Mouse (Mus musculus) midbrain, embryonic 10.5 days (tissue): Measurements from ENCODE around the gene Atrn. TPM values are rescaled to one million over a fixed set of nuclear protein-coding genes. Genes with fewer than 3 reads are reported as not detected.

Source experiments
- DNase-seq: peaks from one replicate; pipeline ENCODE4 v3.0.0-alpha.2; 2017; ENCODE audit warnings: low spot score
- H3K27ac ChIP-seq: fragments of 300-500 bp; sonication (generic); replicated peaks from 2 replicates; pipeline ENCODE4 v1.5.1; 2016; ENCODE audit warnings: mild to moderate bottlenecking
- H3K27me3 ChIP-seq: fragments of 300-500 bp; sonication (generic); 2 replicates; pipeline ENCODE4 v1.6.1; 2016; ENCODE audit warnings: low read depth, mild to moderate bottlenecking; ENCODE audit not compliant: poor library complexity, severe bottlenecking
- H3K36me3 ChIP-seq: fragments of 300-500 bp; sonication (generic); 2 replicates; pipeline ENCODE4 v1.6.1; 2016; ENCODE audit warnings: mild to moderate bottlenecking, moderate library complexity
- H3K4me1 ChIP-seq: fragments of 300-500 bp; sonication (generic); 2 replicates; pipeline ENCODE4 v1.6.1; 2016
- H3K4me3 ChIP-seq: fragments of 300-500 bp; sonication (generic); 2 replicates; pipeline ENCODE4 v1.5.1; 2016; ENCODE audit warnings: mild to moderate bottlenecking, moderate library complexity
- H3K9me3 ChIP-seq: fragments of 300-500 bp; sonication (generic); replicated peaks from 2 replicates; pipeline ENCODE4 v1.6.1; 2016; ENCODE audit warnings: mild to moderate bottlenecking
- WGBS: fragments of 180-500 bp; shearing (Covaris S2); methylation state at CpG from one replicate; pipeline ENCODE4 v1.1.7; 2016; 5-methylcytosine and 5-hydroxymethylcytosine counted together
- microRNA-seq: library from miRNA; unstranded; fragments of <30 nt; microRNA quantifications from one replicate; pipeline ENCODE4, GENCODE M21; 2017
- polyA plus RNA-seq: library from polyadenylated mRNA; unstranded; fragments of >200 nt; fragmentation: Nextera tagmentation; extraction: Ambion mirVana; gene quantifications from 2 replicates; pipeline ENCODE4 v1.2.1, GENCODE M21; 2016

The Atrn gene
- polyA plus RNA-seq, 1 experiment from 2014 or later = 5.7 TPM

DNA sequence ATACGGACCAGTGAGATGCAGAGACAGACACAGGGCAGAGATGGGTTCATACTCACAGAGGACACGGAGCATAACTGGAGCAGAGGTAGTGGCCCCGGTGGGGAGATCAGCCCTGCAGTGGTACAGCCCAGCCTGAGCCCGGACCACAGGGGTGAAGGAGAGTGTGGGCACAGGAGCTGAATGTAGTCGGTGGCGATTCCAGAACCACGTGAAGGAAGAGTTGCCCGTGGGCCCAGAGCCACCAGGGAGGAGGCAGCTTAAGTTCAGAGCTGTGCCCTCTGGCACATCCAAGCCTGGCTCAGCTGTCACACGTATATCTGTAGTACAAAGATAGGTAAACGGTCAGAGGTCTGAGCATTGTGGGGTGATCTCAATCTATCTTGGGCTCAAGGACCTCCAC, 166.2 kb downstream of the Atrn start:
- no peaks in the 10 kb centered on the region for H3K9me3 ChIP-seq
- WGBS = 88% methylated on average over 10 of the region's 10 CpGs
- no peak for DNase-seq

More for the DNA sequence above, 166.2 kb downstream of the Atrn start:
- Histone ChIP-seq H3K36me3 (no peaks in the 10 kb centered on the region), H3K27me3 (no peaks in the 10 kb centered on the region), H3K27ac (no peak overlapping the region), H3K4me3 (no peak overlapping the region), H3K4me1 (0 out of 2 replicates have a peak, but pooled peaks cover 8% of the 10 kb centered on the region)

Small RNAs within 50 kb of the gene (microRNA-seq; reads per million reads assigned to microRNA genes)
- not detected for gene Mir6973b

Other genes with a start within 250 kb of the Atrn start
- gene Ddrgk1, start 241.8 kb upstream of the Atrn start, polyA plus RNA-seq = 40.6 and 45.6 TPM in 2 replicates
- gene Itpa, start 238.9 kb upstream of the Atrn start, polyA plus RNA-seq = 153 and 161 TPM in 2 replicates
- 0.31 and 0.57 TPM in 2 replicates for gene Slc4a11, start 209.0 kb upstream of the Atrn start, polyA plus RNA-seq
- gene 4930402H24Rik, start 89 bp upstream of the Atrn start, polyA plus RNA-seq = 28.3 and 43.3 TPM in 2 replicates
- 3.6 and 3.7 TPM in 2 replicates for gene Gfra4, start 136.6 kb downstream of the Atrn start, polyA plus RNA-seq
- 0.84 and 1.1 TPM in 2 replicates for gene Adam33, start 157.3 kb downstream of the Atrn start, polyA plus RNA-seq
- gene Siglec1, start 180.3 kb downstream of the Atrn start, polyA plus RNA-seq = 0.12 TPM in 2 replicates
- gene Hspa12b, start 220.8 kb downstream of the Atrn start, polyA plus RNA-seq = 6.5 and 7.6 TPM in 2 replicates
- gene Gm11037, start 227.0 kb downstream of the Atrn start, polyA plus RNA-seq = not detected in 2 replicates